Mouse (Mus musculus): Measurements from ENCODE around the gene D230025D16Rik. TPM values are rescaled to one million over a fixed set of nuclear protein-coding genes. Genes with fewer than 3 reads are reported as not detected.

The D230025D16Rik gene
- total and polyA plus RNA-seq, 2 experiments from 2014 or later = 24.6 to 36.7 TPM

- Histone ChIP-seq H3K9me3 (ENCODE audit: low read length) (no peaks in the 10 kb centered on the region), H3K27me3 (ENCODE audit: insufficient read depth, low read length) (peaks cover 31% of the 10 kb centered on the region), H3K9ac (replicated peaks; ENCODE audit: low read length, poor library complexity, severe bottlenecking) (peak overlapping the region; percentile 60), H3K36me3 (ENCODE audit: insufficient read depth, low read length) (peaks cover 13% of the 10 kb centered on the region), H3K27ac (ENCODE audit: low read depth, low read length) (0 out of 2 replicates have a peak overlapping the region, but pooled peaks have one; percentile 38), H3K4me3 (ENCODE audit: low read depth, low read length) (peak overlapping the region; percentile 47), H3K4me2 (ENCODE audit: low read depth, low read length, poor library complexity, severe bottlenecking) (peak overlapping the region; percentile 89), H3K4me1 (ENCODE audit: insufficient read depth, low read length) (peaks cover 14% of the 10 kb centered on the region)
- DNase-seq (ENCODE audit: low spot score) (no peak), ATAC-seq (ENCODE audit: low FRiP score) (peak; percentile 65)
- 4% methylated on average over 30 of the region's 30 CpGs for WGBS
- TF ChIP-seq CTCF (IDR thresholded peaks at IDR 0.05) = no peak
Measured at GRCm38 (mm10) chr8:105276292-105277120, 51.6 kb downstream of the D230025D16Rik start.

- no peak overlapping the region for H3K27ac ChIP-seq (ENCODE audit: low read depth, low read length)
- peaks cover 14% of the 10 kb centered on the region for H3K4me1 ChIP-seq (ENCODE audit: insufficient read depth, low read length)
- WGBS = 7% methylated on average over 28 of the region's 28 CpGs
- ATAC-seq (ENCODE audit: low FRiP score) (peak; percentile 38; the same call in 1 of the 2 replicates), DNase-seq (ENCODE audit: low spot score) (peak; percentile 81)
- peak; percentile 53 for TF ChIP-seq CTCF (IDR thresholded peaks at IDR 0.05)
- H3K27me3 ChIP-seq (ENCODE audit: insufficient read depth, low read length) = peaks cover 14% of the 10 kb centered on the region; the same call in 1 of the 2 replicates
- peak overlapping the region; percentile 18; the same call in 1 of the 2 replicates for H3K4me3 ChIP-seq (ENCODE audit: low read depth, low read length)
- no peak overlapping the region for H3K9ac ChIP-seq (replicated peaks; ENCODE audit: low read length, poor library complexity, severe bottlenecking)
- H3K4me2 ChIP-seq (ENCODE audit: low read depth, low read length, poor library complexity, severe bottlenecking) = peak overlapping the region; percentile 42
- H3K36me3 ChIP-seq (ENCODE audit: insufficient read depth, low read length) = peaks cover 32% of the 10 kb centered on the region
- no peaks in the 10 kb centered on the region for H3K9me3 ChIP-seq (ENCODE audit: low read length)
Measured at GRCm38 (mm10) chr8:105278911-105279334, 54.0 kb downstream of the D230025D16Rik start.

- no peak for DNase-seq (ENCODE audit: low spot score)
- no peak overlapping the region for H3K9ac ChIP-seq (replicated peaks; ENCODE audit: low read length, poor library complexity, severe bottlenecking)
- H3K4me2 ChIP-seq (ENCODE audit: low read depth, low read length, poor library complexity, severe bottlenecking) = no peak overlapping the region
- peaks cover 37% of the 10 kb centered on the region for H3K36me3 ChIP-seq (ENCODE audit: insufficient read depth, low read length)
- no peak overlapping the region for H3K4me3 ChIP-seq (ENCODE audit: low read depth, low read length)
- WGBS = 58% methylated on average over 3 of the region's 3 CpGs
- ATAC-seq (ENCODE audit: low FRiP score) = no peak
- H3K4me1 ChIP-seq (ENCODE audit: insufficient read depth, low read length) = peaks cover 13% of the 10 kb centered on the region
- no peak for TF ChIP-seq CTCF (IDR thresholded peaks at IDR 0.05)
- no peaks in the 10 kb centered on the region for H3K27me3 ChIP-seq (ENCODE audit: insufficient read depth, low read length)
- no peaks in the 10 kb centered on the region for H3K9me3 ChIP-seq (ENCODE audit: low read length)
- H3K27ac ChIP-seq (ENCODE audit: low read depth, low read length) = no peak overlapping the region
Measured at GRCm38 (mm10) chr8:105280567-105280966, 55.6 kb downstream of the D230025D16Rik start.

- 87% methylated on average over 12 of the region's 12 CpGs for WGBS
- H3K27me3 ChIP-seq (ENCODE audit: insufficient read depth, low read length) = no peaks in the 10 kb centered on the region
- peaks cover 11% of the 10 kb centered on the region for H3K4me1 ChIP-seq (ENCODE audit: insufficient read depth, low read length)
- H3K36me3 ChIP-seq (ENCODE audit: insufficient read depth, low read length) = peaks cover 37% of the 10 kb centered on the region
- no peak overlapping the region for H3K4me3 ChIP-seq (ENCODE audit: low read depth, low read length)
- no peak for DNase-seq (ENCODE audit: low spot score)
- H3K27ac ChIP-seq (ENCODE audit: low read depth, low read length) = no peak overlapping the region
- no peaks in the 10 kb centered on the region for H3K9me3 ChIP-seq (ENCODE audit: low read length)
- H3K9ac ChIP-seq (replicated peaks; ENCODE audit: low read length, poor library complexity, severe bottlenecking) = no peak overlapping the region
- no peak for TF ChIP-seq CTCF (IDR thresholded peaks at IDR 0.05)
- H3K4me2 ChIP-seq (ENCODE audit: low read depth, low read length, poor library complexity, severe bottlenecking) = no peak overlapping the region
- no peak for ATAC-seq (ENCODE audit: low FRiP score)
Measured at GRCm38 (mm10) chr8:105281821-105282220, 56.9 kb downstream of the D230025D16Rik start.

GRCm38 (mm10) chr8:105282239-105282638 is 57.3 kb downstream of the D230025D16Rik start:
- H3K27ac ChIP-seq (ENCODE audit: low read depth, low read length) = no peak overlapping the region
- DNase-seq (ENCODE audit: low spot score) (no peak), ATAC-seq (ENCODE audit: low FRiP score) (no peak)
- no peaks in the 10 kb centered on the region for H3K9me3 ChIP-seq (ENCODE audit: low read length)
- H3K9ac ChIP-seq (replicated peaks; ENCODE audit: low read length, poor library complexity, severe bottlenecking) = no peak overlapping the region
- H3K4me1 ChIP-seq (ENCODE audit: insufficient read depth, low read length) = peaks cover 11% of the 10 kb centered on the region
- no peaks in the 10 kb centered on the region for H3K27me3 ChIP-seq (ENCODE audit: insufficient read depth, low read length)
- peaks cover 37% of the 10 kb centered on the region for H3K36me3 ChIP-seq (ENCODE audit: insufficient read depth, low read length)
- 93% methylated on average over 4 of the region's 4 CpGs for WGBS
- TF ChIP-seq CTCF (IDR thresholded peaks at IDR 0.05) = no peak
- H3K4me3 ChIP-seq (ENCODE audit: low read depth, low read length) = no peak overlapping the region
- H3K4me2 ChIP-seq (ENCODE audit: low read depth, low read length, poor library complexity, severe bottlenecking) = no peak overlapping the region

- ATAC-seq (ENCODE audit: low FRiP score) = no peak
- Histone ChIP-seq H3K4me1 (ENCODE audit: insufficient read depth, low read length) (peaks cover 11% of the 10 kb centered on the region), H3K9ac (replicated peaks; ENCODE audit: low read length, poor library complexity, severe bottlenecking) (no peak overlapping the region), H3K9me3 (ENCODE audit: low read length) (no peaks in the 10 kb centered on the region), H3K36me3 (ENCODE audit: insufficient read depth, low read length) (peaks cover 37% of the 10 kb centered on the region), H3K27ac (ENCODE audit: low read depth, low read length) (no peak overlapping the region), H3K4me2 (ENCODE audit: low read depth, low read length, poor library complexity, severe bottlenecking) (no peak overlapping the region), H3K4me3 (ENCODE audit: low read depth, low read length) (no peak overlapping the region), H3K27me3 (ENCODE audit: insufficient read depth, low read length) (no peaks in the 10 kb centered on the region)
- TF ChIP-seq CTCF (IDR thresholded peaks at IDR 0.05) = peak; percentile 67
- WGBS = 32% methylated on average over 23 of the region's 23 CpGs
- no peak for DNase-seq (ENCODE audit: low spot score)
Measured at GRCm38 (mm10) chr8:105283074-105283473, 58.1 kb downstream of the D230025D16Rik start.
